Mouse (Mus musculus) CD4-positive helper T cell, adult 2 months (primary cell): ENCODE measurements around the gene A930018P22Rik.
A peak's percentile ranks its signal among the peaks of the same experiment; 100 is the strongest.

ENCODE experiments used
- DNase-seq: peaks from one replicate; pipeline ENCODE4 v3.0.0-alpha.2; 2012; ENCODE audit warnings: low read depth, missing footprints, low spot score

A930018P22Rik gene

GRCm38 (mm10) chr2:104153876-104154275 lies 31.3 kb downstream of the A930018P22Rik start:
- no peak for DNase-seq

DNA sequence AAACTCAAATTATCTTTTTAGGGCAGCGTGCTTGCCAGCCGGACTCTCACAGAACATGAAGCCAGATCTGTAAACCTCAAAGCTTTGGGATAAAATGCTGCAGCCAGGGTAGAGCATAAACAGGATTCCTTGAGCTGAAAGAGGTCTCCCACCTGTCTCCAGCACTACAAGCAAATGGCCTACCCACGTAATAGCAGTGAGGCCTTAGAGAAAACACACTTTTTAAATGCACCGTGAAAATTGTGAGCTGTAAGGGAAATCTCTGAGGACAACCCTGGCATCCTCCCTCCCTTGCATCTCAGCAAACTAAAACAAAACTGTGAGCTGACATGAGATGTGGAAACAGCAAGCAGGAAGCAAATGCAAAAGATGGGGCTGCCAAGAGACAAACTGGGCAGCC lies 35.3 kb downstream of the A930018P22Rik start:
- DNase-seq = no peak

- no peak for DNase-seq
These were observed 40.8 kb downstream of the A930018P22Rik start for GRCm38 (mm10) chr2:104163418-104163817.

DNA sequence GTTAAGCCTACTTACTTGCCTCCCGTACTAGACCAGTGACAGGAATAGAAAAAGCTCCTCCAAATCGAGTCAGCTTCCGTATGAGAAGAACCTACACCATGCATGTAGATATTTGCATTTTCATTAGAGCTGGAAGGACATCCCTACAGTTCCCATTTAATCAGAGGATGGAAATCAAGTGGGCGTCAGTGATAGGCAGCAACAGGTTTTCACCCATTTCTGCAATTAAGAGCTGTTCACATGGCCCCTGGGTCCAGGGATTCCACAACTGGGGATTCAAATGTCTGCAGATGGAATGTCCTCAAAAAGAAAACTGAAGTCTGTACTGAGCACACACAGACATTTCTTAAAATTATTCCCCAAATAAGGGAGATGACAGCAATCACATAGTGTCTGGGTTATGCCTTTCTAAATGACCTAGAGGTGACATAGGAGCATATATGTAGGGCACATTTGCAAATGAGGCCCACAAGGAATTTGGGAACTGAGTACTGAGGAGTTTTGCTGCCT lies 41.5 kb downstream of the A930018P22Rik start:
- DNase-seq = no peak

DNA sequence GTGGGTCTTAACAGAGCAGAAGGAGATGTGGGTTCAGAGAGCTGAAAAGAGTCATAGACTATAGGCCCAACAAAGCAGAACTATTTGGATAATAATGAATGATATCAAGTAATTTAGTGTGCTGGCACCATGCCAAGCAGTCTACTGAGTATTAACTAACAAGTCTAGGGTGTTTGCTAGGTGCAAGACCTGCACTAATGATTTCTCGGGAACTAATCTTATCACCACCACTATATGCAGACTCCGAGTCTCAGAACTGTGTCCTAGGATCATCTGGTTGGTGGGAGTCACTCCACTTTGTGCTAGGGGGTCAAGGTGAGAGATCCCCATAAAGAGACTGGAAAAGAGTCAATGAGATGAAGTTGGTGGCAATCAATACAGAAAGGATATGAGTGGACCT lies 43.1 kb downstream of the A930018P22Rik start:
- DNase-seq = no peak

GRCm38 (mm10) chr2:104167765-104168164 lies 45.2 kb downstream of the A930018P22Rik start:
- no peak for DNase-seq

DNA sequence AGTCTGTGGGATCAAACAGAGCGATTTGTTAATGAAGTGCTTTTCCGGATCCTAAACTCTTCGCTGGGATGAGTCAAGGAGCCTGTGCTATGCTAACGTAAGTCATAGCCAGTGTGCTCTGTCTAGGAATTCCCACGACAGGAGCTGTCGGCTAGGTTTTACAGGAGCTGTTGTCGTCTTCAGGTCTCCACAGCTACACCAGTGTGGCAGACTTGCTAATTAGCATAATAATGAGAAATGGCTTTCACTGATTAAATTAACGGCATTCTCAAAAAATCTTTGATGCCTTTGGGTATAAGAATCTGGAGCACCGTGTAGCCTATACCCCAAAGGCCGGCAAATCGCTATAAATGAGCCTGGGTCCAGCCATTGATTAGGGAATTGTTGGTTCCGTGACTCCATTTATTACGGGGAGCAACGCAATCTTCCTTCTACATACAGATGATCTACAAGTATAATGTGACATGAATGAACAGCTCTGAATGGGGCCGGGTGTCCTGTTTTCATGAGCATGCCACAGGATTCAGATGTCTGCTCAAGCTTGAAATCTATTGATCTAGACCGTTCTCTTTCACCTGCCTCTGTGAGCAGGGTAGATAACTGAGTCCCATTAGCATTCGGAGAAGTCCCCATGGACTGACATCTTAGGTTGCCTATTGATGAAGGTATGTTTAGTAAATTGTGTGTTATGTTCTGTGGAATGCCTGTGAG lies 45.8 kb downstream of the A930018P22Rik start:
- DNase-seq = no peak

DNA sequence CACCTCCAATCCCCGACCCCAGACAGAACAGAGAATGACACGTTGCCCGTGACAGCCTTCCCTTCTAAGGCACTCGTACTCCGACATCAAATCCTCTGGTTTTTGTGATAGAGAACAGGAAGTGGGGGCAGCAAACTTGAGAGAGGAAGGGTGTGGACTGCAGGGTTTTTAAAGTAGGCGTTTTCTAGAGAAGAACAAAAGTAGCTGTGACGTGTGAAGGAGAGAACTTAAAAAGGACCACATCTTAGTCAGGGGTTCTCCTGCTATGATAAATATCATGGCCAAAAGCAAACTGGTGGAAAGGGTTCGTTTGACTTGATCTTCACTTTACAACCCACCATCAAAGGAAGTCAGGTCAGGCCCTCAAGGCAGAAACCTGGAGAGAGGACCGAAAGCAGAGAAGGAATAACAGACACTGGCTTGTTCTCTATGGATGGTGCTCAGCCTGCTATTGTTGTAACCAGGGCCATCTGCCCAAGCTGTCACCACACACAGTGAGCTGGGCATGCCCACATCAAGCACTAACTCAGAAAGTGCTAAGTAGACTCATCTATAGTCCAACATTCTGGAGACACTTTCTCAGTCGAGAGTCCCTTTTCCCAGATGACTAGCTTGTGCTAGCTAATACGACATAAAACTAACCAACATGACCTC lies 50.3 kb downstream of the A930018P22Rik start:
- peak; percentile 90 for DNase-seq

- no peak for DNase-seq
These were observed 50.9 kb downstream of the A930018P22Rik start for GRCm38 (mm10) chr2:104173431-104173830.
